Mouse (Mus musculus): ENCODE results near the gene Crkl.

Gene Crkl

GRCm38 (mm10) chr16:17527606-17528005 lies 75.8 kb downstream of the Crkl start:
- DNase-seq (ENCODE audit: low read depth in 1 of 2, low spot score in 2 of 2): no peak

GRCm38 (mm10) chr16:17528276-17528675 lies 76.5 kb downstream of the Crkl start:
- no peak for DNase-seq (ENCODE audit: low read depth in 1 of 2, low spot score in 2 of 2)

- DNase-seq (ENCODE audit: low read depth in 1 of 2, low spot score in 2 of 2): no peak
Observed at GRCm38 (mm10) chr16:17529981-17530586, 78.3 kb downstream of the Crkl start.

GRCm38 (mm10) chr16:17530640-17531288 lies 79.0 kb downstream of the Crkl start, which contains the start of gene Thap7:
Gene Thap7 (minus strand): TSS chr16:17531136.
- peak; percentile 93 to 95 for DNase-seq (ENCODE audit: low read depth in 1 of 2, low spot score in 2 of 2)

- DNase-seq (ENCODE audit: low read depth in 1 of 2, low spot score in 2 of 2): no peak
Observed at GRCm38 (mm10) chr16:17532271-17532670, 80.5 kb downstream of the Crkl start.

GRCm38 (mm10) chr16:17532676-17533329 lies 81.0 kb downstream of the Crkl start:
- DNase-seq (ENCODE audit: low read depth in 1 of 2, low spot score in 2 of 2): no peak

GRCm38 (mm10) chr16:17536584-17536983 lies 84.8 kb downstream of the Crkl start:
- no peak for DNase-seq (ENCODE audit: low read depth in 1 of 2, low spot score in 2 of 2)

All from monocyte, adult 2 months (primary cell).